In the genomic region with DNA sequence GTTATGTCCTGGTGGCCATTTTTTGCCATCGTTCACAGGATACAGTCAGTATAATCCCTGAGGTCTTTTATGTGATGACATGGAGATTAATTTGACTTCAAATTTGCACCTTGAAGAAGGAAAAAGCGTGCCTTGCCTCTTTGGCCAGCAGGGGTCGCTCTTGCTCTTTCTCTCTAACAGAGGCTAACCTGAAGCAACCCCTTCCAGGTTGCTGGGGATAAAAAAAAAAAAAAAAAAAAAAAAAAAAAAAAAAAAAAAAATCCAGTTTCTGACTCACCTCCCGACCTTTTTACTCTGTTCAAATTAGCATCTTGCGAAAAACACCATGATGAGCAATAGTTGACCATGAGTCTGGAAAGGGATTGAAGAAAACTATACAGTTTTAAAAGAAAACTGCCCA, we compare ENCODE assay signal across 8 mouse cellular contexts. TPM values are rescaled to one million over a fixed set of nuclear protein-coding genes. Genes with fewer than 3 reads are reported as not detected.
DNase-seq lines count a peak whose midpoint lies in the region; ATAC-seq lines count a peak whose summit lies in the region.

No protein-coding gene starts in this region.

- DNase-seq in heart, adult 11 months: peak; percentile 91
- DNase-seq in heart, postnatal 25 days (ENCODE audit: low spot score): no peak
- peak; percentile 75 to 79 for DNase-seq in adrenal gland, adult 18-20 months (ENCODE audit: low spot score in 2 of 2)
- DNase-seq in embryo, embryonic 10 days (ENCODE audit: low spot score): peak; percentile 86
- peak; percentile 78 to 90 for DNase-seq in layer of hippocampus, postnatal 14 days (ENCODE audit: low spot score in 2 of 2)
- peak; percentile 73 for DNase-seq in splenic B cell, adult 2 months (ENCODE audit: low read depth, low spot score)

- intact Hi-C loops in heart, postnatal 25 days (cut with DNase I): loop anchor here (2.0 to 5.0 kb wide), 5 partner anchors 53 to 832 kb away; no protein-coding TSS in a partner anchor

- no peaks in the 10 kb centered on the region; the same call in 1 of the 2 replicates for H3K27me3 ChIP-seq in splenic B cell, adult 2 months (ENCODE audit: control insufficient read depth, insufficient read depth, low read length, poor library complexity, severe bottlenecking)

- no peaks in the 10 kb centered on the region for H3K36me3 ChIP-seq in splenic B cell, adult 2 months (ENCODE audit: control insufficient read depth, insufficient read depth, low read length, poor library complexity, severe bottlenecking)

- peak; percentile 61; the same call in 1 of the 2 replicates for ATAC-seq in granulocyte monocyte progenitor cell, adult 5-6 weeks (replicated peaks; ENCODE audit: poor library complexity, severe bottlenecking)
- peak; percentile 88 for ATAC-seq in megakaryocyte progenitor cell, adult 5-6 weeks (replicated peaks; ENCODE audit: poor library complexity)

RNA-seq across cellular contexts. Expression of a gene that starts 26.9 kb away (rescaled TPM):
- not detected for total RNA-seq in heart, postnatal 25 days (2021)
- under 1 TPM in 1 of 2 experiments, not detected in 1; 0.16 TPM for total RNA-seq in adrenal gland, adult 18-20 months (2021)
- not detected in 2 replicates for total RNA-seq in granulocyte monocyte progenitor cell, adult 5-6 weeks (2014; fragmentation: Nextera tagmentation)
- not detected in 2 replicates for total RNA-seq in granulocyte monocyte progenitor cell, adult 5-6 weeks (2017)
- not detected for total RNA-seq in layer of hippocampus, postnatal 14 days (2021)
- total RNA-seq in megakaryocyte progenitor cell, adult 5-6 weeks (2015): not detected in 2 replicates
- total RNA-seq in megakaryocyte progenitor cell, adult 5-6 weeks (2017): not detected in 2 replicates

RNA-seq across cellular contexts. Expression of a gene that starts 28.1 kb away (rescaled TPM):
- not detected for total RNA-seq in heart, postnatal 25 days (2021)
- total RNA-seq in adrenal gland, adult 18-20 months (2021): not detected
- not detected in 2 replicates for total RNA-seq in granulocyte monocyte progenitor cell, adult 5-6 weeks (2014; fragmentation: Nextera tagmentation)
- total RNA-seq in granulocyte monocyte progenitor cell, adult 5-6 weeks (2017): not detected in 2 replicates
- not detected for total RNA-seq in layer of hippocampus, postnatal 14 days (2021)
- not detected in 2 replicates for total RNA-seq in megakaryocyte progenitor cell, adult 5-6 weeks (2015)
- not detected in 2 replicates for total RNA-seq in megakaryocyte progenitor cell, adult 5-6 weeks (2017)

RNA-seq across cellular contexts. Expression of a gene that starts 42.8 kb away (rescaled TPM):
- not detected for total RNA-seq in heart, postnatal 25 days (2021)
- total RNA-seq in adrenal gland, adult 18-20 months (2021): not detected
- total RNA-seq in granulocyte monocyte progenitor cell, adult 5-6 weeks (2014; fragmentation: Nextera tagmentation): not detected in 2 replicates
- total RNA-seq in granulocyte monocyte progenitor cell, adult 5-6 weeks (2017): not detected in 2 replicates
- total RNA-seq in layer of hippocampus, postnatal 14 days (2021): 1 to 10 TPM; 1.1 to 1.5 TPM
- total RNA-seq in megakaryocyte progenitor cell, adult 5-6 weeks (2015): not detected in 2 replicates
- total RNA-seq in megakaryocyte progenitor cell, adult 5-6 weeks (2017): not detected in 2 replicates

RNA-seq across cellular contexts. Expression of a gene that starts 56.3 kb away (rescaled TPM):
- not detected for total RNA-seq in heart, postnatal 25 days (2021)
- total RNA-seq in adrenal gland, adult 18-20 months (2021): not detected
- not detected in 2 replicates for total RNA-seq in granulocyte monocyte progenitor cell, adult 5-6 weeks (2014; fragmentation: Nextera tagmentation)
- not detected in 2 replicates for total RNA-seq in granulocyte monocyte progenitor cell, adult 5-6 weeks (2017)
- total RNA-seq in layer of hippocampus, postnatal 14 days (2021): not detected
- not detected in 2 replicates for total RNA-seq in megakaryocyte progenitor cell, adult 5-6 weeks (2015)
- not detected in 2 replicates for total RNA-seq in megakaryocyte progenitor cell, adult 5-6 weeks (2017)
